Mouse (Mus musculus) lung, postnatal 0 days (tissue): ENCODE results near the gene Cyp2t4. TPM values are rescaled to one million over a fixed set of nuclear protein-coding genes. Genes with fewer than 3 reads are reported as not detected.

Source experiments
- ATAC-seq: fragments of 200-750 bp; cut with Nextera tagmentation; 2 replicates; pipeline ENCODE4 v1.8.0; 2017; ENCODE audit warnings: moderate library complexity
- DNase-seq: peaks from one replicate; pipeline ENCODE4 v3.0.0-alpha.2; 2016; ENCODE audit warnings: low spot score
- H3K27ac ChIP-seq: fragments of 300-500 bp; sonication (generic); 2 replicates; pipeline ENCODE4 v1.5.1; 2014; ENCODE audit warnings: antibody characterized with exemption, mild to moderate bottlenecking, low read length, mixed read lengths
- H3K27me3 ChIP-seq: fragments of 300-500 bp; sonication (generic); replicated peaks from 2 replicates; pipeline ENCODE4 v1.6.1; 2014; ENCODE audit warnings: low read length, mixed read lengths; ENCODE audit not compliant: insufficient read depth
- H3K36me3 ChIP-seq: fragments of 300-500 bp; sonication (generic); 2 replicates; pipeline ENCODE4 v1.6.1; 2014; ENCODE audit warnings: low read length, mixed read lengths; ENCODE audit not compliant: insufficient read depth
- H3K4me1 ChIP-seq: fragments of 300-500 bp; sonication (generic); 2 replicates; pipeline ENCODE4 v1.6.1; 2014; ENCODE audit warnings: antibody characterized with exemption, low read depth, low read length, mixed read lengths; ENCODE audit not compliant: insufficient read depth
- H3K4me2 ChIP-seq: fragments of 300-500 bp; sonication (generic); replicated peaks from 2 replicates; pipeline ENCODE4 v1.6.1; 2014; ENCODE audit warnings: low read depth, mild to moderate bottlenecking, low read length, moderate library complexity, mixed read lengths
- H3K4me3 ChIP-seq: fragments of 300-500 bp; sonication (generic); 2 replicates; pipeline ENCODE4 v1.5.1; 2014; ENCODE audit warnings: low read depth, low read length
- H3K9ac ChIP-seq: fragments of 300-500 bp; sonication (generic); replicated peaks from 2 replicates; pipeline ENCODE4 v1.6.1; 2014; ENCODE audit warnings: low read depth, mild to moderate bottlenecking
- H3K9me3 ChIP-seq: fragments of 300-500 bp; sonication (generic); 2 replicates; pipeline ENCODE4 v1.6.1; 2016; ENCODE audit warnings: low read length, mixed read lengths
- CTCF ChIP-seq: IDR thresholded peaks from 2 replicates; pipeline ENCODE4 v1.5.1; 2016; ENCODE audit warnings: antibody characterized with exemption, mild to moderate bottlenecking
- EP300 ChIP-seq: IDR thresholded peaks from 2 replicates; pipeline ENCODE4 v1.6.1; 2016; ENCODE audit warnings: antibody characterized with exemption, mild to moderate bottlenecking, control low read depth
- WGBS: fragments of 180-500 bp; shearing (Covaris S2); extraction: QIAGEN DNeasy Blood & Tissue Kit; methylation state at CpG from one replicate; pipeline ENCODE4 v1.1.7; 2014; 5-methylcytosine and 5-hydroxymethylcytosine counted together
- polyA plus RNA-seq: library from polyadenylated mRNA; unstranded; fragments of >200 nt; fragmentation: Nextera tagmentation; extraction: Ambion mirVana; gene quantifications from 2 replicates; pipeline ENCODE4 v1.2.1, GENCODE M21; 2015

Cyp2t4 gene
- polyA plus RNA-seq, 1 experiment from 2014 or later = not detected

DNA sequence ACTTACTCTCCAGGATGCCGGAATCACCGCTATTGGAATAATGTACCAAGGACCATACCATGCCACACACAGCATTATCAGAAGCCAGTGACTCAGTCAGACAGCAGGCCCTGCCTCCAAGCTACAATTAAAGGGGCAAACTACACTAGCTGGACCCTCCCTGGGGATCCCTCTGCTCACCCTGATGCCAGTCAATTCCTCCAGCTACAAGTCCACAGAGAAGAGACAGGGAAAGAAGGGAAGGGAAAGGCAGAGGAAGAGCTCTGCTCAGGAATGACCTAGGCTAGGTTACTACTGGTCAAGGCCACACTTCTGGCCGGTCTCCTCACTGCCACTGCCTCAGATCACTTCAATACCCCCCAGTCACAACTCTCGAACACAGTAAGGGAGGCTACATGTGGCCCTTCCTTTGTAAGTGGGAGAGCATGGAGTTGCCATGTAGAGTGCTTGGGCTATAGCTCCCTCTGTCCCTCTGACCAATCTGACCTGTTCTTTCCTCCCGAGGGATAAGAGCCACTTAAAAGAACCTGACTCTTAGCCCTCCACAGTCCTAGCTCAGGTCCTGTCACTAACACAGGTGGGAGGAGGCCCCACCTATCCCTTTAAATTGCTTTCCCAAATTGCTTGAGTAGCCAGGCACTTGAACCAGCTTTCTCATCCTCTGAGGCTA lies 9.4 kb downstream of the Cyp2t4 start:
- peak; percentile 54 for DNase-seq
- TF ChIP-seq EP300 = no peak
- Histone ChIP-seq H3K27me3 (no peaks in the 10 kb centered on the region), H3K4me3 (peak overlapping the region; percentile 8; the same call in 1 of the 2 replicates), H3K9ac (no peak overlapping the region), H3K9me3 (no peaks in the 10 kb centered on the region), H3K4me1 (peaks cover 40% of the 10 kb centered on the region; the same call in 1 of the 2 replicates), H3K27ac (peak overlapping the region; percentile 43), H3K4me2 (peak overlapping the region; percentile 73), H3K36me3 (peaks cover 15% of the 10 kb centered on the region; the same call in 1 of the 2 replicates)
- WGBS = 61% methylated on average over 5 of the region's 5 CpGs
- no peak for ATAC-seq

DNA sequence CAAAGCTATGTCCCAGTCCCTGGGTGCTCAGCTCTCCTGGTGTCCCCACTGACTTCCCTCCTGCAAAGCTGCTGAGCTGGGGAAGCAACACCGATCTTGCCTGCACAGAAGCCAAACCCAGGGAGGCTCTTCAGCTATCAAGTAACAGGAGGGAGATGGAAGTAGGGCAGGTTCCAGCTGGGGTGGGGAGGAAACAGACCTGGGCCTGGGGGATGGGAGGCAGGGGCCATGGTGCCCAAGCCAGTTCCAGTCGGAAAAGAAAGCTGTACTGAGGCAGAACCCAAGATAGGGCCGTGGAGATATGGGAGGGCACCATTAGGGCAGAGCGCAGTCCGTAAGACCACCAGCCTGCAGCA lies 9.9 kb downstream of the Cyp2t4 start:
- Histone ChIP-seq H3K4me1 (peaks cover 40% of the 10 kb centered on the region; the same call in 1 of the 2 replicates), H3K27me3 (no peaks in the 10 kb centered on the region), H3K27ac (peak overlapping the region; percentile 43; the same call in 1 of the 2 replicates), H3K36me3 (peaks cover 9% of the 10 kb centered on the region; the same call in 1 of the 2 replicates), H3K9me3 (no peaks in the 10 kb centered on the region), H3K4me2 (peak overlapping the region; percentile 73), H3K9ac (no peak overlapping the region), H3K4me3 (peak overlapping the region; percentile 8; the same call in 1 of the 2 replicates)
- TF ChIP-seq EP300 = no peak
- no peak for TF ChIP-seq CTCF
- DNase-seq (no peak), ATAC-seq (no peak)
- 67% methylated on average over 5 of the region's 5 CpGs for WGBS

DNA sequence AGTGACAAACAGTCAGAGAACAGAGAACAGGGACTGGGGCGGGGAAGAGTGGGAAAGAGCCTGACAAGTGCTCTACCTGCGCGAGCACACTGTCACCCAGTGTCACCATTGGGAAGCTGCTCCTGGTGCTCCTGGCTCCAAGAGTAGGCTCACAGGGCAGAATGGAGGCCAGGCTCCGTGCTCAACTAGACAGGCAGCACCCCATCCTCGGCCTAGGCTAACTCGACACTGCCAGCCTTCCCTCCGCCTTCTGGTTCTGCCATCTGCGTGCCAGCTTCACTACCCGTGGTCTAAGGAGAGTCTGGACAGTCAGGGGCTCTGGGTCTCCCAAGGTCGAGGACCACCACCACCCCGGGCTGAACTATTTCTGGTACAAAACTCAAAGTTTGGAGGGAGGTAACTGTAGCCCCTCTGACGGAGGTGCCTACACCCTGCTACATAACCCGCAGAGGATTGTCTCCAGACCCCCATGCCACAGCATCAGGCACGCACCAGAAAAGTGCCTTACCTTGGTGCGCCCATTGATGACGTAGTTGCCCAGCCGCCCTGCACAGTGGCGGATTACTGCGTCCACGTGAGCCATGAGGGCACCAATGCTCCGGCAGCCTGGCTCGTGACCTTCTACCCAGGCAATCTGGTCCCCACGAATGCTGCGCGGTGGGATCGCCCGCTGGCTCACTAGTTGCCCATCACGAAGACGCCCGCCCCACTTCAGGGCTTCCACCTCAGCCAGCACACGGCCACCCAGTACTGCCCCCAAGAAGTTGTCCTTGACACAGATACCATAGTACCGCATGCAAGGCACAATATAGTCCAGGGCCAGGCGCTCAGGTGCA lies 10.8 kb downstream of the Cyp2t4 start:
- H3K4me1 ChIP-seq = peaks cover 40% of the 10 kb centered on the region; the same call in 1 of the 2 replicates
- H3K4me2 ChIP-seq = peak overlapping the region; percentile 73
- ATAC-seq (no peak), DNase-seq (no peak)
- 0 out of 2 replicates have a peak, but pooled peaks cover 2% of the 10 kb centered on the region for H3K36me3 ChIP-seq
- 80% methylated on average over 33 of the region's 33 CpGs for WGBS
- no peak overlapping the region; the same call in 1 of the 2 replicates for H3K27ac ChIP-seq
- H3K9ac ChIP-seq = no peak overlapping the region
- H3K9me3 ChIP-seq = no peaks in the 10 kb centered on the region
- no peak overlapping the region for H3K4me3 ChIP-seq
- TF ChIP-seq CTCF = no peak
- no peak for TF ChIP-seq EP300
- H3K27me3 ChIP-seq = no peaks in the 10 kb centered on the region

DNA sequence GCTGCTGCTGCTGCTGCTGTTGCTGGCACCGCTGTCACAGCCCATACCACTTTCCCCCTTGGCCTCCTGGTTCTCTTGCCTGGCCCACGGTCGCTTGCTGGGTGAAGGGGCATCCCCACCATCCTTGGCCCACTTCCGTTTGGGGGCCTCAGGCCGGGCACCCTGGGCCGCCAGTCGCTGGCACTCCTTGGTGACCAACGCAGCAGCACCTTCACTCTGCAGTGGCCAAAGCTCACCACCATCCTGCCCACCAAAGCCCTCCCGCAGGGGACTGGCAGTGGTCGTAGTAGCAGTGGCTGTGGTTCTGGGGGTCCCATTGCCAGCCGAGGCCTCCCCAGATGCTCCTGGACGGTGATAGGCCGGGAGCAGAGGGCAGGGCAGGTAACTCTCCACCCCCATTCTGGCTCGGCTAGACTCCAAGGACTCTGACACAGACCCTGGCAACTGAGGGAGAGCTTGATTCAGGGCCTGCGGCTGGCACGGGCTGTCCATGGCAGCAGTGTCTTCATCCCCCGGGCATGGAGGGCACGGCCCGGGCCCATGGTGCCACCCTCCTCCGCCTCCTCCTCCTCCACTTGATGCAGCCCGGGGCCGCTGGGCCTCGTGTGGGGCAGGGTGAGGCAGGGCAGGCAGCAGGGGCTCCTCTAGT lies 11.6 kb downstream of the Cyp2t4 start:
- Histone ChIP-seq H3K9me3 (no peaks in the 10 kb centered on the region), H3K36me3 (no peaks in the 10 kb centered on the region), H3K4me3 (peak overlapping the region; percentile 82), H3K27ac (peak overlapping the region; percentile 99), H3K4me2 (peak overlapping the region; percentile 73), H3K27me3 (no peaks in the 10 kb centered on the region), H3K4me1 (peaks cover 38% of the 10 kb centered on the region; the same call in 1 of the 2 replicates), H3K9ac (peak overlapping the region; percentile 86)
- 57% methylated on average over 22 of the region's 23 CpGs for WGBS
- no peak for DNase-seq
- TF ChIP-seq EP300 (no peak), CTCF (no peak)
- ATAC-seq = no peak

DNA sequence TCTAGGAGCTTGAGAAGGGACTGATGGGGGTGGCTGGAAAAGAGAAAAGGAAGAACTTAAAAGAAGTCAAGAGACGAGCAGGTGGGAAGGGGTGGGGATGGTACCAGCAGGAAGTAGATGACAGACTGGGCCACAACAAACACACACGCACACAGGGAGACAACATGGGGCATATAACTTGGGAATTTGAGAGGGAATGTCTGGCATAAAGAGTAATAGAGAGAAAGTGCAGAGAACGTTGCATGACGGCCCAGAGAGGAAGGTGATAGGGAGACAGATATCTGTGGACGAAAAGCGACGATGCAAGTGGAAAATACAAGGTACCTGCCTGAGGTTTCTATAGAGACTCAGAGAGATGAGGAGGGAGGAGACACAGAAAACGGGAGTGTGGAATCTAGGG lies 12.2 kb downstream of the Cyp2t4 start:
- no peaks in the 10 kb centered on the region for H3K36me3 ChIP-seq
- WGBS = 2% methylated on average over 8 of the region's 8 CpGs
- ATAC-seq = no peak

DNA sequence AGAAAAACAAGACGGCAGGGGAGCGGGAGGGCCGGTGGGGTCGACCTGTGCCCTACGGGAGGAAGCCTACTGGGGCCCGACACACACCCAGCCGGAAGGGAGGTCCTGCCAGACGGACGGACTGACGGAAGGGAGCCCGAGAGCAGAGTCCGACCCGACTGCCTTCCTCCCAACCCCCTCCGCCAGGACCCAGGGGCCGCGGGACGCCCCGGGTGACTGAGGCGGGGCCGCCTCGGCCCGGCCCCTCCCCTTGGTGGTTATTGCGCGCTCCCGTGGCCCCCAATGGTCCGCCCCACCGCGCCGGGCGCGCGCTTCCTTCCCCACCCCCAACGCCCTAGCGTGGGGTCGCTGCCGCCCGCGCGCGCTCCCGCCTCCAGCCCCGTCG lies 12.7 kb downstream of the Cyp2t4 start:
- DNase-seq = peak; percentile 94
- no peaks in the 10 kb centered on the region for H3K36me3 ChIP-seq
- peak overlapping the region; percentile 99 for H3K27ac ChIP-seq
- peak overlapping the region; percentile 73 for H3K4me2 ChIP-seq
- H3K9me3 ChIP-seq = no peaks in the 10 kb centered on the region
- H3K4me1 ChIP-seq = peaks cover 28% of the 10 kb centered on the region; the same call in 1 of the 2 replicates
- H3K27me3 ChIP-seq = no peaks in the 10 kb centered on the region
- peak overlapping the region; percentile 82 for H3K4me3 ChIP-seq
- 0% methylated on average over 14 of the region's 43 CpGs for WGBS
- TF ChIP-seq EP300 (no peak), CTCF (no peak)
- H3K9ac ChIP-seq = peak overlapping the region; percentile 86
- ATAC-seq = peak; percentile 83

More for the DNA sequence above, 12.2 kb downstream of the Cyp2t4 start:
- Histone ChIP-seq H3K27ac (peak overlapping the region; percentile 99), H3K27me3 (no peaks in the 10 kb centered on the region), H3K4me2 (peak overlapping the region; percentile 73), H3K9me3 (no peaks in the 10 kb centered on the region), H3K9ac (peak overlapping the region; percentile 86), H3K4me1 (peaks cover 33% of the 10 kb centered on the region; the same call in 1 of the 2 replicates), H3K4me3 (peak overlapping the region; percentile 82)
- TF ChIP-seq CTCF = no peak
- TF ChIP-seq EP300 = no peak
- DNase-seq = no peak
